Mouse (Mus musculus): Measurements from ENCODE around the gene Creg2.
"Not testable (repeated sequence)": the region's sequence is repeated elsewhere in the genome, so short reads cannot be mapped to it uniquely, and the experiment has no call there.

Creg2 gene

DNA sequence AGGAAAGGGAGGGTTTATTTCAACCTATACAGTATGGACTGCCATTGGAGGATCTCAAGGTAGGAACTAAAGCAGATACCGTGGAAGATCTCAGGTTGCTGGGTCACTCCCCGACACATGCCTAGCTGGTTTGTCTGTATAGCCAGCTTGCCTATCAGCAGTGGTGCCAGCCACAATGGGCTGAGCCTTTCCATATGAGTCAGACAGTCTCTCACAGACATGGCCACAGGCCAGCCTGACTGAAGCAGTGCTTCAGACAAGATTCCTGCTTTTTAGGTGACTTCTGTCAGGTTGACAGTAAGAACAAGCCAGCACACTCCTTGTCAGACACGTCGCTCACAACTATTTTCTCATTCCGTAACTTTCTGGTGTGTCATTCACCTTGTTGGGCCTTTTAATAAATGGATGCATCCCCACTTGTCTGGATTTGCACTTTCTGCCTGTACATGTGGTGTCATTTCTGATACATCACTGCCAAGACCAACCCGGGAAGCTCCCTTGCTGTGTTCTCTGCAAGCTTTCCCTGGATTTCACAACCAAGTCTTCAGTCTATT, 5.8 kb upstream of the Creg2 start:
- in situ Hi-C loops (cut with MboI; ENCODE audit: low pct_unique_long_range_greater_than_20kb in 1 of 2, low sequenced_read_pairs in 2 of 2, unreplicated experiment in 1 of 2), result no loop called here

DNA sequence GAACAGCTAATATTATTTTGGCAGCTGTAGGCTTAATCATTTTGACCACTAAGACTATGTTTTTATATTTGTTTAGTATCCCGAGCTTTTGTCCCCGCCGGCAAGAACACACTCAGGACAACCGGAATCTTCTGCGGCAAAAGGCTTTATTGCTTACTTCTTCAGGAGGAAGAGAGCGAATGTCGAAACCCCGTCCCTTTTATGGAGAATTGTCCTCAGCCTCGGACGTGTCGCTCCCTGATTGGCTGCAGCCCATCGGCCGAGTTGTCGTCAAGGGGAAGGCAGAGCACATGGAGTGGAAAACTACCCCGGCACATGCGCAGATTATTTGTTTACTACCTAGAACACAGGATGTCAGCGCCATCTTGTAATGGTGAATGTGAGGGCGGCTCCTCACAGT, 3.6 kb upstream of the Creg2 start:
- in situ Hi-C loops (cut with MboI; ENCODE audit: low pct_unique_long_range_greater_than_20kb in 1 of 2, low sequenced_read_pairs in 2 of 2, unreplicated experiment in 1 of 2), result not testable (repeated sequence)

DNA sequence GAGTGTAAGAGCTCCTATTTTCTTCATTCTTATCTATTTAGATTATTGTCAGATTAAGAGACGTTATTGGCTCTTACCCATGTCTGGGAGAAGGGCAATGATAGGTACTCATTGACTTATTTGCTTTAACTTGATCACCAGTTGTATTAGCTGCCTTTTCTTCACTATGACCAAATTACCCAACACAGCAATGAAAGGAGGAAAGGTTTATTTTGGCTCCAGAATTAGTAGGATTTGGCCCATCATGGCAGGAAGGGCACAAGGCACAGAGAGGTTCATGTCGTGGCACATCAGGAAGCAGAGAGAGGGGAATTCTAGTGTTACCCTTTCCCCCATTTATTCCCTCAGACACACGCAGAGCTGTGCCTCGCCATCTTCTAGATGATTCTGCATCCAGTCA, 1.8 kb upstream of the Creg2 start:
- in situ Hi-C loops (cut with MboI; ENCODE audit: low pct_unique_long_range_greater_than_20kb in 1 of 2, low sequenced_read_pairs in 2 of 2, unreplicated experiment in 1 of 2), result no loop called here

DNA sequence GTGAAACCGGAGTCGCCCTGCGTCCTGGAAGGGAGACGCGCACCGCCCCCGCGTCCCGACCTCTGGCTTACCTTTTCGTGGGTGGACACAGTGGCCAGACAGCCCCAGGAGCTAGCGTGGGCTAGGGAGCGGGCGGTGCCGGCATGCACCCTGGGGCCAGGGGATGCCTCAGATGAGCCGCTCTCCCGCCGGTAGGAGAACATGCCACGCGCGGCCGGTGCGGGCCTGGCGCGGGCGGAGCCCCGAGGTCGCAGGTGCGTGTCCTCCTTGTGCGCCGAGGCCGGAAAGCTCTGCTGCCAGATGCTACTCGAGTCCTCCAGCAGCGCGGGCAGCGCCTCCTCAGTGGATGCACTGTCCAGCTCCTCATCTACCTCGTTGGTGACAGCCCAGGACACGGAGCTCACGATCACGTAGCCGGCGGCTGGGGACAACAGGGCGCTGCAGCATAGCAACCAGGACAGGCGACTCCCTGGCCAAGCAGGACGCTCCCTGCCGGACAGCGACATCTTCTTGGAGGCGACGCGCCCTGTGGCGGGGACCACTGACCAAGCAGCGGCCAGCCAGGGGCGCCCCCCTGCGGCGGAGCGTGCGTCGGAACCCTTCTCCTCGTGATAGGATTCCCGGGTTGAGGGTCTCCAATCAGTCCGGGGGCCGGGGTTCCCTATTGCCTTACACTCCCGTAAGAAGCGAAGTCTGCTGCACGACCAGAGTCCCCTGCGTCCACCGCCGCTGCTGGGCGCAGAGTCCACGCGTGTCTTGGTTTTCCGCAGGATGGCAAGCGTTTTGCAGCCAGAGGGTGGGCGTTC, 636 bp downstream of the Creg2 start:
- in situ Hi-C loops (cut with MboI; ENCODE audit: low pct_unique_long_range_greater_than_20kb in 1 of 2, low sequenced_read_pairs in 2 of 2, unreplicated experiment in 1 of 2), result no loop called here

DNA sequence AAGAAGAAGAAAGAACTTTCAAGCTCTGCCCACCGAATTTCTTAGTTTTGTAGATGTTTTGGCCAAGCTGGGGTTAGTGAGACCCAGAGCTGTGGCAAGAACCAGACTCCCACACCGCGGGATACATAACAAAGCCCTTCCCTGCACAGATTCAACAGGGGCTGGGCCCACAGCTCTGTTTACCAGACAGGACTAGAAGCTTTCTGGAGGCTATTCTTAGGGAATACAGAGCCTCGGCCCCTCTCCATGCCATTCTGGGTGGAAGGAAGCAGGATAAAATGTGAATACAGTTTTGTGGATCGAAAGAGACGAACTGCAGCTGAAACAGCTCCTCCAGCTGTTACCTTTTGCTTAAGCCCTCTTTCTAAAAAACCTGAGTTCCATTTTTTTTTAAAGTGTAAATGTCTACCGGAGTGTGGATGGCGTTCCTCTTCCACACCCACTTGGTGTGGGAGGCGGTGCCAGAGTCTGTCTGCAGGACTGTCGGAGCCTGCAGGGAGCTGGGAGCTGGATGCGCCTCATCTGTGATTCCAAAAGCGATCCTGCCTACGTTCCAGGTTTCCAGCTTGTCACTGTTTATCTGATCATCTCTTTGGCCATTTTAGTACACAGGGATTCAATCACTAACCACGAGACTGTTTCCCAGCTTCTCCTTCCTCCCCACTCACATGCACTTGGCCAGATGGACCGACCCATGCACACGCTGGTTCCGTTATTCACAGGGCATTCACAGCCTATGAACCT, 1.4 kb downstream of the Creg2 start:
- in situ Hi-C loops (cut with MboI; ENCODE audit: low pct_unique_long_range_greater_than_20kb in 1 of 2, low sequenced_read_pairs in 2 of 2, unreplicated experiment in 1 of 2), result no loop called here

DNA sequence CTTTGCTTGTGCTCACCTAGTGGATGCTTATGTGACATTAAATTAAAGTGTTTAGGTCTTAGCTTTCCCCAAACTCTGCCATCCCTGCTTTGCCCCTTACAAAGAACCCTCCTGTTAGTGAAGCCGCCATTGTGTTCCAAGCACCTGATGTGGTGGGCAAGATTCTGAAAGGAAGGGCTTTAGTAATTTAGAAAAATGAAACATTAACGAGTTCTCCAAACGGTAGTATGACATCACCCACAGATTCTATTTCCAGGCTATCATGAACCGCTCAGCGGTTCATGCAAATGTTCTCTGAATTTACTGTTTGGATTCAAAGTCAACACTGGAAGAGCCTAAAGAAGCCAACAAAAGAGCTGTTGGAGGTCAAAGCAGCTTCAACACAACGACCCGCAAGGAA, 2.7 kb downstream of the Creg2 start:
- in situ Hi-C loops (cut with MboI; ENCODE audit: low pct_unique_long_range_greater_than_20kb in 1 of 2, low sequenced_read_pairs in 2 of 2, unreplicated experiment in 1 of 2), result no loop called here

DNA sequence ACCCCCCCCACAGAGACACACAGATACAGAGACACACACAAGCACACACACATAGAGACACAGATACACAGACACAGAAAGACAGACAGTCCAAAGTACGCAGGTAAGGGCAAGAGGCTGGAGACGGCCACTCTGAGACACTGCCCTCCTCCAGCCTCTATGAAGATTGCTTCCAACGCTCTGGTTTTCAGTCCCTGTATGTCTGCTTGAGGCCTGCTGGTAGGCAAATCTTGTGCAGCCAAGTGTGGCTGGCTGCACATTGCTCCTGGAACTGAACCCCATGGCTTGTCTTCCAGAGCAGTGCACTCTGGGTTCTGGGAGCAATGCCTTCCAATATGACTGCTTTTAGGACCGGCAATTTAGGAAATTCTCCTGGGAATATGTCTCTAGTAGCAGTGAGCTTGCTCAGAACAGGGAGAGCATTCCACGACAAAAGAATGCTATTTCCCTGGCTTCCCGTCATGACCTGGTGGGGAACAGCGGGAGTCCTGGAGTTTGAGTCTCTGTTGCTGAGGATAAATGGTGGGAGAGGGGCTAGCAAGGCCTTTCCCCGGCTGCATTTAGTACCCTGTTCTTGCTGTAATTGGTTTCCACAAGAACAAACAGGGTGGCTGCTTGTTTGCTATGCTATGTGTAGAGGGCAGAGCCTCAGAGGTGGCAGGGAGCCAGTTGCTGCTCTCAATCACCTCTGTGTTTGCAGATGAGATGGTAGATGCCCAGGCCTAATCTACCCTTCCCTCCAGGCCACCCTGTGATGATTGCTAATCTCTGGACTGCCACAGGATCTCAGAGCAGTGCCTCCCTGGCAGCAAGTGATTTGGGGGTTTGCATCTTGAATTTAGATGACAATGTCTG, 5.1 kb downstream of the Creg2 start:
- in situ Hi-C loops (cut with MboI; ENCODE audit: low pct_unique_long_range_greater_than_20kb in 1 of 2, low sequenced_read_pairs in 2 of 2, unreplicated experiment in 1 of 2), result no loop called here

DNA sequence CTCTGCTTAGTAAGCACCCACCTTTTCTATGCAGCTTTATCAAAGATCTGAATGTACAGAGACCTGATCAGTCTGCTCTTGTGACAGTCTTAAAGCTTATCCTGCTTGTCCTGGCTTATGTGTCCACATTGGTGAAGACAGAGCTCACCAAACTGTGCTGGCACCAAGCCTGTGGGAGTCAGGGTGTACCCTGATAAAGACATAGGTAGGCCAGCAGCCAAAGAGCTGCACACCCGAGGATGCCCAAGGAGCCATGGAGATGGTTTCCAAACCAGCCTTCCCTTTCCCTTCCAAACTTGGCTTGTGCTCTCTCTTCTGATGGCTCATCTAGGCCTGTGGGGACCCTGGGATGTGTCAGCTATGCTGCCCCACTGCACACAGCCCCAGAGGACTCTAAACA, 6.9 kb downstream of the Creg2 start:
- in situ Hi-C loops (cut with MboI; ENCODE audit: low pct_unique_long_range_greater_than_20kb in 1 of 2, low sequenced_read_pairs in 2 of 2, unreplicated experiment in 1 of 2), result no loop called here

DNA sequence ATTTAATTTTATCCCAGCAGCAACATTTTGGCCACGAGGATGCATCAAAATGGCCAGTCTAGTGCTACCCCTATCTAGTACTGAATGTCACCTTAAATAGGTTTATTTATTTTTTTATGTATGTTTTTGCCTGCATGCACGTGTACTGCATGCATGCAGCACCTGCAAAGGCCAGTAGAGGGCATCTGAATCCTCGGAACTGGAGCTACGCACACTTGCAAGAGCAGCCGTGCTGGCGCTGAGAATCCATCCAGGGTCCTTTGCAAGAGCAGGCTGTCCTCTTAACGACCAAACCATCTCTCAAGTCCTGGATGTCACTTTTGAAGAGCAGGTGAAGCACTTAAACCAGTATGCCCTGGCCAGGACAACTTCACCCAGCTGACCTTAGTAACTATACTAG, 9.6 kb downstream of the Creg2 start:
- in situ Hi-C loops (cut with MboI; ENCODE audit: low pct_unique_long_range_greater_than_20kb in 1 of 2, low sequenced_read_pairs in 2 of 2, unreplicated experiment in 1 of 2), result no loop called here

DNA sequence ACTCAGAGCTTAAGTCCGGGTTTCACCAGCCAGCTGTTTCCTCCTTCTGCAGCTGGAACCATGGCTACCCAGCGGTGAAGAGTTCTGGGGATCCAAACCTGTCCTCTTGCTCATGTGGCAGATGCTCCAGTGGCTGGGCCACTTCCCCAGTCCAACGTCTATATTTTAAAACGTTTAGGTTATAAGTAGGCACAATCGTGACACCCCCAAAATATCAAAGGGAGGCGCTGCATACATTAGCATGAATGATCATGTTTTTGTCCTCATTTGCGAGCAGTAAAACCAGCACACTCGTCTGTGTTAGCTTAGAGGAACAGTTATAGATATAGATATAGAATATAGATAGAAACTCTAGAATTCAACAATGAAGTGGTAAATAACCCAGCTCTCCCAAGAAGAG, 14.1 kb downstream of the Creg2 start:
- in situ Hi-C loops (cut with MboI; ENCODE audit: low pct_unique_long_range_greater_than_20kb in 1 of 2, low sequenced_read_pairs in 2 of 2, unreplicated experiment in 1 of 2), result no loop called here

DNA sequence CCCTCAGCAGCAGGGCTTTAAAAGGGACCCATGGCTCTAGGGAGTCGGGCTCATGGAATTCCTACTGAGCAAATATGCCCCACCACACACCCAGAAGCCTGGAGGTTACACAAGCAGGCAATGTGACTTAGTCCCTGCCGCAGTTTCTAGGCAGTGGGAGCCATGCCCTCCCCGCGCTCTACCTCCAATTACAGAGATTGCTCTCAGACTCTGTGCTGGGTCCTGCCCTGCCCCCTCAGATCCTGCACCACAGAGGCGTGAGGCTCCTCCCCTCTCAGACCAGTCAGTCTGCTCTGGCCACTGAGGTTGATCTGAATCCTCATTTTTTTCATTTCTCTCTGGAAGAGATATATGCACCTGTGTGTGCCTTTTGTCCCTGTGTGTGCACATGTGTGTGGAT, 14.6 kb downstream of the Creg2 start:
- in situ Hi-C loops (cut with MboI; ENCODE audit: low pct_unique_long_range_greater_than_20kb in 1 of 2, low sequenced_read_pairs in 2 of 2, unreplicated experiment in 1 of 2), result no loop called here

DNA sequence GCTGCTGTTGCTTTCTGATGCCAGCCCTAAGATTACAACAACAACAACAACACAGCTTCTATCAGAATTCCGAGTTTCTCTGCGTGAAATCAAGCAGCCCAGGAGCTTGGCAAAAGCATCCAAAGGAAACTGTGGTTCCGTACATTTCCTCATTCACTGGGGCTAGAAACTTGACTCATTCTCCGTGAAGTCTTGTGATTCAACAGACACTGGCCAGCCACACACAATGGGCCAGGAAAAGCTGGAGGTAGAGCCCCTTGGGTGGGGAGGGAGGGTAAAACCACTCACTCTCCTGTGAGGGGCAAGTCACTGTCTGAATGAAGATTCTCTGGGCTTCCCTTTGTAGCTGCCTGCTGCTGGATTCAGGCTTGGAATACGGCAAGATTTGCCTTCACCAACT, 15.1 kb downstream of the Creg2 start:
- in situ Hi-C loops (cut with MboI; ENCODE audit: low pct_unique_long_range_greater_than_20kb in 1 of 2, low sequenced_read_pairs in 2 of 2, unreplicated experiment in 1 of 2), result no loop called here

DNA sequence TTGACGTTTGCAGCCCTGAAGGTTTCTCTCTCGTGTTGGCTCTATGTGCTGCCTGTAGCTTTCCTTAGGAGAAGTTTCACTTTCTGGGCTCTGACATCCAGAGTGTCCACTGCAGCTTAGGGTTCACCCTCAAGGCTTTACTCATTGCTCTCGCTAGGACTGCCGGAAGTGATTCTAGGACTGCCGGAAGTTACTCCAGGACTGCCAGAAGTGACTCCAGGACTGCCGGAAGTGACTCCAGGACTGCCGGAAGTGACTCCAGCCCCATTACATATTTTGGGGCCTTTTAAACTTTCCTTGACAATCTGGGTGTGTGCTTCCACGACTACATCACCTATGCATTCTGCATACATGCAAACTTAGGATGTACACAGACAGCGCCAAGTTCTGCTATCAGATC, 22.7 kb downstream of the Creg2 start:
- in situ Hi-C loops (cut with MboI; ENCODE audit: low pct_unique_long_range_greater_than_20kb in 1 of 2, low sequenced_read_pairs in 2 of 2, unreplicated experiment in 1 of 2), result no loop called here

DNA sequence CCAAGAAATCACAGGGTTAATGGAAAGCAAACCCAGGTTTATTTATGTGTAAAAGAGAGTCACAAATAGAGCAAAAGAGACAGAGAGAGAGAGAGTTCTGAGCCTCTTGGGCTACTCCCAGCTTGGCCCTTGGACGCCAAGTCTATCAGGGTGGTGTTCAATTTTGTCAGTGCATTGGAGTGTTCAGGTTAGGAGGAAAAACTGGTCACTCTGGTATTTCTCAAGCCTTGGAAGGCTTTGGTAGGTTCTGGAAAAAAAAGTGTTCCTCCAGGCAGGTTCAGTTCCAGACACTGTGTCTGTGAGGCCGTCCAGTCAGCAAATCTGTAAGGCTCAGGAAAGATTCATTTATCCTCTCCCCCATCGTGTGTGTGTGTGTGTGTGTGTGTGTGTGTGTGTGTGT, 25.8 kb downstream of the Creg2 start:
- in situ Hi-C loops (cut with MboI; ENCODE audit: low pct_unique_long_range_greater_than_20kb in 1 of 2, low sequenced_read_pairs in 2 of 2, unreplicated experiment in 1 of 2), result no loop called here

DNA sequence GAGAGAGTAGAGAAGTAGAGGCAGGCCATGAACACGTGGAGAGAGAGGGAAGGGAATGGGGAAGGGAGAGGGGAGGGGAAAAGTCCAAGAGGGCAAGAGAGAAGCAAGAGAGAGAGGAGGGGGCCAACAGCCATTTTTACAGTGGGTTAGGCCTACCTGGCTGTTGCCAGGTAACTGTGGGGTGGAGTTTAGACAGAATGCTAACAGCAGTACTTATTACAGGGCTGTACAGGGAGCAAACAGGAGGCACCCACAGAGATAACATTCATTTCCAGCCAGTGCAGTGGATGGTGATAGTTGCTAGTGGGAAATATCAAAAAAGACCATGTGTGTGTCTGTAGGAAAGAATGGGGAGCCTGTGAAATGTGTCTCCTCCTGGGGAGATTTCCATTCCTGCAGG, 27.5 kb downstream of the Creg2 start:
- in situ Hi-C loops (cut with MboI; ENCODE audit: low pct_unique_long_range_greater_than_20kb in 1 of 2, low sequenced_read_pairs in 2 of 2, unreplicated experiment in 1 of 2), result no loop called here

DNA sequence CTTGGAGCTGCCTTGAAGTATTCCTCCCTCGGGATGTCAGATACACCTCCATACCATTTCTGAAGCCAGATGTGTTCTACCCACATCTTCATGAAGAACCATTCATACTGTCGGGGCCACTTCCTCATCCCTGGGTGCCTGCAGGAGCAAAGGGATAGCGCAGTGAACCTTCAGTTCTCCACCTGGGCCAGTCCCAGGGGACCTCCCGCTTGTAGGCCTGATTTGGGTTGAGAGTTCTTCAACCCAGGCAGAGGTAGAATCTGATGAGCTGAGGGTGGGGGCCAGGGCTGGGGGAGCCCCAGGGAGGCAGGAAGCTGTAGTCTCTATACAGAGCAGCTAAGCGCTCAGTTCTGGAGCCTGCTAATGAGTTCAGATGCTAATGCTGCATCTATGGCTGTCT, 28.2 kb downstream of the Creg2 start:
- in situ Hi-C loops (cut with MboI; ENCODE audit: low pct_unique_long_range_greater_than_20kb in 1 of 2, low sequenced_read_pairs in 2 of 2, unreplicated experiment in 1 of 2), result no loop called here

DNA sequence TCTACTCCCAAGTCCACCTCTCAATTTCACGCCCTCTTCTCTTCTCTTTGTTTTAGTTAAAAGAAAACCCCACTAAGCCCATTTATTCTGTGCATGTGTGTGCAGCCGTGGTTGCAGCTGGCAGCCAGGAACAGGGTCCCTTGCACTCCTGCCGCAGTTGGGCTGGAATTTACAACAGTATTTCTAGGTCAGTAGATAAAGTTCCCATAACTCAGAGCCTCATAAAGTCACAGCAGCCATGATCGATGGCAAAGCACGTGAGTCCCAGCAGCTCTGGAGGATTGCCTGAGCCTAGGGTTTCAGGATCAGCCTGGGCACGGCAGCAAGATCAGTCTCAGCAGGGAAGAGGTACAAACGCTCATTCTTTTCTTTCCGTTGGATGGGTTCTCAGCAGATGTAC, 32.8 kb downstream of the Creg2 start:
- in situ Hi-C loops (cut with MboI; ENCODE audit: low pct_unique_long_range_greater_than_20kb in 1 of 2, low sequenced_read_pairs in 2 of 2, unreplicated experiment in 1 of 2), result no loop called here

DNA sequence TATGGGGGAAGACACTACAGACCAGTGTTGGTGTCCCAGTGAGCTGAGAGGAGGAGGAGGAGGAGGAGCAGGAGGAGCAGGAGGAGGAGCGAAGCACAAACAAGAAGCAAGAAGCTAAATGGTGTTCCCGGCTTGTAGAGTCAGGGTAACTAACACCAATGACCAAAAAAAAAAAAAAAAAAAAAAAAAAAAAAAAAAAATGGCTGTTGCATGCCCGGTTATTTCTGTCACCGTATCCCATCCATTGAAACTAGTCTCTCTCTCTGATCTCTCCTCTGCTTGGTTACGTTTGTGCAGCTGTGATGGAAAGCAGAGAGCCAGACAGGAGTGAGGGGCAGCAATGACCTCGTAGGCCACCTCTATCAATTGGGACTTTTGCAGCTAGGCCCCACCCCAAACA, 35.7 kb downstream of the Creg2 start:
- in situ Hi-C loops (cut with MboI; ENCODE audit: low pct_unique_long_range_greater_than_20kb in 1 of 2, low sequenced_read_pairs in 2 of 2, unreplicated experiment in 1 of 2), result no loop called here

All from mouse embryonic stem cell (cell line).